Mouse (Mus musculus) megakaryocyte, embryonic 14.5 days (primary cell): ENCODE data around the gene Map4.

ENCODE experiments used
- FLI1 ChIP-seq: IDR thresholded peaks from 2 replicates; pipeline ENCODE4 v1.6.1; 2012; ENCODE audit warnings: low read length, inconsistent platforms, mixed read lengths
- GATA1 ChIP-seq: IDR thresholded peaks from 3 replicates; pipeline ENCODE4 v1.6.1; 2012; ENCODE audit warnings: mixed read lengths, low read length, inconsistent platforms, borderline replicate concordance

- TF ChIP-seq GATA1 (no peak), FLI1 (no peak)
These were observed 166.5 kb downstream of the Map4 start for GRCm38 (mm10) chr9:110097791-110098190.
